Mouse (Mus musculus) cortical plate, adult 2 months (tissue): ENCODE measurements around the gene Tex2. TPM values are rescaled to one million over a fixed set of nuclear protein-coding genes. Genes with fewer than 3 reads are reported as not detected.
"Not testable (repeated sequence)": the region's sequence is repeated elsewhere in the genome, so short reads cannot be mapped to it uniquely, and the experiment has no call there.

ENCODE experiments used
- H3K27ac ChIP-seq: fragments of 200-500 bp; 2 replicates; pipeline ENCODE4 v1.5.1; 2012; ENCODE audit warnings: low read length, control low read depth, inconsistent platforms; ENCODE audit not compliant: insufficient read depth
- H3K4me1 ChIP-seq: fragments of 200-500 bp; 2 replicates; pipeline ENCODE4 v1.6.1; 2011; ENCODE audit warnings: low read length; ENCODE audit not compliant: control insufficient read depth, insufficient read depth
- H3K4me3 ChIP-seq: fragments of 200-500 bp; 2 replicates; pipeline ENCODE4 v1.5.1; 2011; ENCODE audit warnings: mild to moderate bottlenecking, low read length, control low read depth; ENCODE audit not compliant: insufficient read depth
- CTCF ChIP-seq: fragments of 200-500 bp; IDR thresholded peaks from 2 replicates; pipeline ENCODE4 v1.5.1; 2011; ENCODE audit warnings: mild to moderate bottlenecking, control low read depth, low read length; ENCODE audit not compliant: insufficient read depth; ENCODE audit errors: extremely low read depth
- POLR2A ChIP-seq: fragments of 200-500 bp; IDR thresholded peaks from 2 replicates; pipeline ENCODE4 v1.6.1; 2011; ENCODE audit warnings: mild to moderate bottlenecking, low read length, control low read depth; ENCODE audit not compliant: insufficient read depth; ENCODE audit errors: extremely low read depth
- polyA plus RNA-seq: library from polyadenylated mRNA; depleted of rRNA; stranded (reverse); fragments of >200 nt; gene quantifications from 2 replicates; pipeline ENCODE4 v1.2.3, GENCODE M21; 2012

Tex2 gene
- polyA plus RNA-seq, 1 experiment, result 57.3 TPM

DNA sequence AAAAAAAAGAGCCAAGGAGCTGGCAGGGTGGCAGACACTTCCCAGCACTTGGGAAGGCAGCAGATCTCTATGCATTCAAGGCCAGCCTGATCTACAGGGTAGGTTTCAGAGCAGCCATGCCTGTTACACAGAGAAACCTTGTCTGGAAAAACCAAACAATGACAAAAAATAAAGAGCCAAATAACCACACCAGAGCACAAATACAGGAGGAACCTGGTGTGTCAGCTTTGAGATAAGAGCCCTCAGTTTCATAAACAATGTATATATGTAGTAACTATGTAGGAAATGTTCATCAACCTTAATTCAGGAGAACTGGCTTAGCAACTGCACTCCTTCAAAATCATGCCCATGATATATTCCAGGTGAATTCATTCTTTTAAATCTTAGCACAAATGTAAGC is 109.1 kb downstream of the Tex2 start:
- no peak for TF ChIP-seq CTCF
- no peak for TF ChIP-seq POLR2A
- Histone ChIP-seq H3K4me3 (no peak overlapping the region), H3K4me1 (peaks cover 1% of the 10 kb centered on the region; the same call in 1 of the 2 replicates), H3K27ac (no peak overlapping the region)

DNA sequence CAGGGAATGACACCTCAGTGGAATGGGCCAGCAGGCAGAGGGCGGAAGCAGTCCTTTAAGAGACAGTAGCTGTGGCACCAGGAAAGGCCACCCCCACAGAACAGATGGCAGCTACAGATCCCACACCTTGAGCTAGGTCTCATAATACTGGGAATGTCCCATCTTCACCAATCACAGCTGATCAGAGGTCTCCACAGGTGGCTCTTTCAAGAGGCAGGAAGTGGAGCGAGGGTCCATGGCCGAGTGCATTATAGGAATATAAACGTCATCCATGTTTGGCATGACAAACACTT is 109.9 kb downstream of the Tex2 start:
- no peak for TF ChIP-seq CTCF

GRCm38 (mm10) chr11:106502631-106503424 is 110.4 kb downstream of the Tex2 start:
- Histone ChIP-seq H3K27ac (no peak overlapping the region), H3K4me3 (no peak overlapping the region), H3K4me1 (peaks cover 1% of the 10 kb centered on the region; the same call in 1 of the 2 replicates)
- TF ChIP-seq POLR2A (no peak), CTCF (no peak)

More for the DNA sequence above, 109.9 kb downstream of the Tex2 start:
- Histone ChIP-seq H3K27ac (no peak overlapping the region), H3K4me3 (no peak overlapping the region), H3K4me1 (peaks cover 1% of the 10 kb centered on the region; the same call in 1 of the 2 replicates)

DNA sequence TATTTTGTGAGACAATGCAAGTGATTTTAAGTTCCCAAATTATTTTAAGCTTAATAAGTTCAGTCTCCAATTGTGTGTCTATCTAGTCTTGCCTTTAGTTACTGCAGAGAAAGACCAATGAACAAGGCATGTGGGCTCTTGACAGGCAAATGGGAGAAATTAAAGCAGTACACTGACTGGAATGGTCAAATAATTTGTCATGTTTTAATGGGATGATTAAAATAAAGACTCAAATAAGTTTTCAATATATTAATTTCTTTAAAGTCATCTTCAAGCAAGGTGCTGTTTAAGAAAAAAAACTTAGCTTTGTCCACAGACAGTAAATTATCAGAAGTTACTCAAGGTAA is 111.1 kb downstream of the Tex2 start:
- Histone ChIP-seq H3K4me3 (no peak overlapping the region; the same call in 1 of the 2 replicates), H3K4me1 (peaks cover 1% of the 10 kb centered on the region; the same call in 1 of the 2 replicates), H3K27ac (no peak overlapping the region)
- TF ChIP-seq CTCF, result no peak
- no peak for TF ChIP-seq POLR2A

GRCm38 (mm10) chr11:106501308-106502158 is 111.7 kb downstream of the Tex2 start:
- Histone ChIP-seq H3K27ac (peak overlapping the region; percentile 83), H3K4me3 (peak overlapping the region; percentile 73), H3K4me1 (peaks cover 1% of the 10 kb centered on the region; the same call in 1 of the 2 replicates)
- TF ChIP-seq CTCF, result no peak
- TF ChIP-seq POLR2A, result no peak

DNA sequence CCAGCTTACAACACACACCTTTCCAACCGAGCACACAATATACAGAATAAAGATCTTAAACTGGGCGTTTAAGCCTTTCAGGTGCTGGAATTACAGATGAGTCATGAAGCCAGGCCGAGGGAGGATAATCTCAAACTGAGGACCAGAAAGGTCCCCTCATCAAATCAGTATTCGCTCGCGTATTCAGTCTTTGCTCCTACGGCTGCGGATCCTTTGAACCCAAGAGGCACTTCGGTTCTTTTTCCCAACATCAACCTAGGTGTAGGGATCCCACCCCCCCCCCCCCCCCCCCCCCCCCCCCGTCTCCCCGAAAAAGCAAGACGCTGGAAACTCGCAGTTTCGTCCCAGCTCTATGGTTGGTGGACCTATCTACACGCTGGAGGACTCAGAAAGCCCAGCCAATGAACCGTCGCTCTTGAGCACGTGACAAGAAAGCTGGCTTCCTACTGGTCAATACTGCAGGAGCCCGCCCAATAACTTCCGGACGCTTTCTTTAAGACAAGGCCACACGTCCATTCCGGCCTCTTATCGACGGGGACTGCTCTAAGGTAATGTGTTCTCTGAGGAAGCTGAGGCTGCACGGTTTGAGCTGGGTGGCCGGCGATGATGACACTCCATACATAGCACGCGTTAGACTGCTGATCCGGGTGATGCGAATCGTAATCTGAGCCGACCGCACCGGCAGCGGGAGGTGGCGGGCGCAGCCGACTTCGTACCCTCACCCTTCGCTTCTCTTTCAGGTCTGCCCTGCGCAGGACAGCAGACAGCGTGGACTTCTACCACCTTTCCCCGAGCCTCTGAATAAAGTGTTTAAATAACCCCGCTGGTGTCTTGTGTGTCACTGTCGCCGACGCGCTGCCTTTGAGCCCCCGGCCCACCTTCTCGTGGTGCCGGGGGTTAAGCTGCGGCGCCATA is 112.6 kb downstream of the Tex2 start:
- Histone ChIP-seq H3K4me1 (peaks cover 1% of the 10 kb centered on the region; the same call in 1 of the 2 replicates), H3K27ac (peak overlapping the region; percentile 83), H3K4me3 (peak overlapping the region; percentile 73)
- TF ChIP-seq CTCF (no peak), POLR2A (peak; percentile 100)

- TF ChIP-seq POLR2A (no peak), CTCF (no peak)
- Histone ChIP-seq H3K4me1 (peaks cover 1% of the 10 kb centered on the region; the same call in 1 of the 2 replicates), H3K27ac (no peak overlapping the region), H3K4me3 (no peak overlapping the region)
Observed at GRCm38 (mm10) chr11:106498739-106499379, 114.4 kb downstream of the Tex2 start.

GRCm38 (mm10) chr11:106497926-106498325 is 115.3 kb downstream of the Tex2 start:
- H3K27ac ChIP-seq, result no peak overlapping the region
- H3K4me1 ChIP-seq, result peaks cover 1% of the 10 kb centered on the region; the same call in 1 of the 2 replicates
- TF ChIP-seq POLR2A, result no peak
- TF ChIP-seq CTCF, result no peak
- no peak overlapping the region for H3K4me3 ChIP-seq

DNA sequence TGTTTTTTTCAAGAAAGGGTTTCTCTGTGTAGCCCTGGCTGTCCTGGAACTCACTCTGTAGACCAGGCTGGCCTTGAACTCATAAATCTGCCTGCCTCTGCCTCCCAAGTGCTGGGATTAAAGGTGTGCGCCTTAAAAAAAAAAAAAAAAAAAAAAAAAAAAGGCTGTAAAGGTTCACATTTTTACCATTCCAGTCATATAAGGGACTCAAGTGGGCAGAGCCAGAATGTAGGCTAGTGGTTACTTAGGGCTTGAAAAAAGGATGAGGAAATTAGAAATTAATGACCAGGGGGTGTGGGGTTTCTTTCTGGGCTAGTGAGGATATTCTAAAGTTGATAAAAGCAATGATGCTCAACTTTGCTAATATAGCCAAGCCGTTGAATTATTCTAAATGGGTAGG is 116.2 kb downstream of the Tex2 start:
- not testable (repeated sequence) for H3K4me1 ChIP-seq, H3K27ac ChIP-seq, H3K4me3 ChIP-seq
